Mouse (Mus musculus) liver, adult 2 months (tissue): ENCODE measurements around the gene Mllt1.

Experiments
- CTCF ChIP-seq: fragments of 200-500 bp; IDR thresholded peaks from 2 replicates; pipeline ENCODE4 v1.5.1; 2011; ENCODE audit warnings: low read depth, low read length, control low read depth
- POLR2A ChIP-seq: fragments of 200-500 bp; IDR thresholded peaks from 2 replicates; pipeline ENCODE4 v1.6.1; 2011; ENCODE audit warnings: low read length, control low read depth; ENCODE audit not compliant: insufficient read depth; ENCODE audit errors: extremely low read depth

DNA sequence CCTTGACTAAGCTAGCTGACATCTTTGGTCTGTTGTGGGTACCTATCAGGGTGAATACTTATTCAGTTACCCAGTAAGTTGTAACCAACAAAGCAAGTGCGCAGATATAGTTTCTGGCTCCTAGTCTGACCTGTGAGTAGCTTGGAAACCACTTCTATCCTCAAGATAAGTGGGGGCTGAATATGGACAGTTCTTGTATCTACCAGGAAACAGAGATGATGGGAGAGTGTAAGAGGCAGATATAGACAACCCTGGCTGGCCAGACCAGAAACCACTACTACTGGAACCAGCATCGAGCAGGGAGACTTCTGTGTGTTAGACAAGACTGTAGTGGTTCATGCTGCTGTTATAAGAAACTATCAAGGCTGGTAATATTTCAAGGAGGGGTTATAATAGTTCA is 45.2 kb downstream of the Mllt1 start:
- TF ChIP-seq CTCF (no peak), POLR2A (no peak)
